Mouse (Mus musculus): ENCODE measurements at regions not wholly inside any gene's neighbourhood (a gene's known extent, or its start where the extent isn't known, plus 50 kb on each side); places are given as distances from the start of the nearest gene placed in this dataset.

- DNase-seq (ENCODE audit: extremely low spot score in 1 of 2, low spot score in 1 of 2), result peak in 1 of 2 experiments; percentile 59
Measured at GRCm38 (mm10) chr11:109088488-109089252, 55.5 kb downstream of the E030025P04Rik start.

- DNase-seq (ENCODE audit: extremely low spot score in 1 of 2, low spot score in 1 of 2), result no peak
Measured at GRCm38 (mm10) chr11:109081957-109082356, 62.2 kb downstream of the E030025P04Rik start.

GRCm38 (mm10) chr11:109081454-109081853, 62.7 kb downstream of the E030025P04Rik start:
- DNase-seq (ENCODE audit: extremely low spot score in 1 of 2, low spot score in 1 of 2), result no peak

- no peak for DNase-seq (ENCODE audit: extremely low spot score in 1 of 2, low spot score in 1 of 2)
Measured at GRCm38 (mm10) chr11:109080847-109081415, 63.2 kb downstream of the E030025P04Rik start.

GRCm38 (mm10) chr11:109079466-109079865, 64.7 kb downstream of the E030025P04Rik start:
- no peak for DNase-seq (ENCODE audit: extremely low spot score in 1 of 2, low spot score in 1 of 2)

- DNase-seq (ENCODE audit: extremely low spot score in 1 of 2, low spot score in 1 of 2), result peak in 1 of 2 experiments; percentile 37
Measured at GRCm38 (mm10) chr11:109076587-109077417, 67.4 kb downstream of the E030025P04Rik start.

GRCm38 (mm10) chr11:109071340-109071739, 72.8 kb downstream of the E030025P04Rik start:
- no peak for DNase-seq (ENCODE audit: extremely low spot score in 1 of 2, low spot score in 1 of 2)

GRCm38 (mm10) chr11:109070412-109070811, 73.8 kb downstream of the E030025P04Rik start:
- no peak for DNase-seq (ENCODE audit: extremely low spot score in 1 of 2, low spot score in 1 of 2)

GRCm38 (mm10) chr11:109069326-109069709, 74.9 kb downstream of the E030025P04Rik start:
- no peak for DNase-seq (ENCODE audit: extremely low spot score in 1 of 2, low spot score in 1 of 2)

GRCm38 (mm10) chr11:109068371-109069325, 75.5 kb downstream of the E030025P04Rik start:
- no peak for DNase-seq (ENCODE audit: extremely low spot score in 1 of 2, low spot score in 1 of 2)

GRCm38 (mm10) chr11:109067733-109068132, 76.4 kb downstream of the E030025P04Rik start:
- DNase-seq (ENCODE audit: extremely low spot score in 1 of 2, low spot score in 1 of 2), result no peak

GRCm38 (mm10) chr11:109061971-109062370, 82.2 kb downstream of the E030025P04Rik start:
- no peak for DNase-seq (ENCODE audit: extremely low spot score in 1 of 2, low spot score in 1 of 2)

- no peak for DNase-seq (ENCODE audit: extremely low spot score in 1 of 2, low spot score in 1 of 2)
Measured at GRCm38 (mm10) chr11:109060527-109060908, 83.7 kb downstream of the E030025P04Rik start.

GRCm38 (mm10) chr11:109059863-109060526, 84.2 kb downstream of the E030025P04Rik start:
- DNase-seq (ENCODE audit: extremely low spot score in 1 of 2, low spot score in 1 of 2), result no peak

GRCm38 (mm10) chr11:109058021-109058420, 86.1 kb downstream of the E030025P04Rik start:
- DNase-seq (ENCODE audit: extremely low spot score in 1 of 2, low spot score in 1 of 2), result no peak

GRCm38 (mm10) chr11:109048257-109049101, 95.7 kb downstream of the E030025P04Rik start:
- no peak for DNase-seq (ENCODE audit: extremely low spot score in 1 of 2, low spot score in 1 of 2)

- no peak for DNase-seq (ENCODE audit: extremely low spot score in 1 of 2, low spot score in 1 of 2)
Measured at GRCm38 (mm10) chr11:109047483-109048110, 96.6 kb downstream of the E030025P04Rik start.

- no peak for DNase-seq (ENCODE audit: extremely low spot score in 1 of 2, low spot score in 1 of 2)
Measured at GRCm38 (mm10) chr11:109046446-109046845, 97.7 kb downstream of the E030025P04Rik start.

Data from frontal cortex, adult 2 months (tissue).